Mouse (Mus musculus) stomach, embryonic 16.5 days (tissue): ENCODE results near the gene Metap1d. TPM values are rescaled to one million over a fixed set of nuclear protein-coding genes. Genes with fewer than 3 reads are reported as not detected.

Experiments used
- ATAC-seq: fragments of 200-750 bp; cut with Nextera tagmentation; 2 replicates; pipeline ENCODE4 v1.8.0; 2017; ENCODE audit warnings: moderate number of reproducible peaks, moderate TSS enrichment; ENCODE audit not compliant: insufficient read depth, low FRiP score
- H3K27ac ChIP-seq: fragments of 300-500 bp; sonication (generic); 2 replicates; pipeline ENCODE4 v1.5.1; 2014; ENCODE audit warnings: low read length
- H3K27me3 ChIP-seq: fragments of 300-500 bp; sonication (generic); 2 replicates; pipeline ENCODE4 v1.6.1; 2014; ENCODE audit warnings: low read length, control low read depth, mixed read lengths; ENCODE audit not compliant: control insufficient read depth, insufficient read depth
- H3K36me3 ChIP-seq: fragments of 300-500 bp; sonication (generic); 2 replicates; pipeline ENCODE4 v1.6.1; 2014; ENCODE audit warnings: low read length; ENCODE audit not compliant: control insufficient read depth, insufficient read depth
- H3K4me1 ChIP-seq: fragments of 300-500 bp; sonication (generic); 2 replicates; pipeline ENCODE4 v1.6.1; 2014; ENCODE audit warnings: low read length, control low read depth, mixed read lengths; ENCODE audit not compliant: control insufficient read depth, insufficient read depth
- H3K4me2 ChIP-seq: fragments of 300-500 bp; sonication (generic); 2 replicates; pipeline ENCODE4 v1.6.1; 2014; ENCODE audit warnings: low read depth, low read length, mixed read lengths
- H3K4me3 ChIP-seq: fragments of 300-500 bp; sonication (generic); replicated peaks from 2 replicates; pipeline ENCODE4 v1.5.1; 2014; ENCODE audit warnings: mild to moderate bottlenecking, low read length
- H3K9ac ChIP-seq: fragments of 300-500 bp; sonication (generic); 2 replicates; pipeline ENCODE4 v1.6.1; 2014; ENCODE audit warnings: low read length
- H3K9me3 ChIP-seq: fragments of 300-500 bp; sonication (generic); replicated peaks from 2 replicates; pipeline ENCODE4 v1.6.1; 2016; ENCODE audit warnings: low read length, control low read depth; ENCODE audit not compliant: control insufficient read depth
- WGBS: fragments of 180-500 bp; shearing (Covaris S2); extraction: QIAGEN DNeasy Blood & Tissue Kit; methylation state at CpG from one replicate; pipeline ENCODE4 v1.1.7; 2014; 5-methylcytosine and 5-hydroxymethylcytosine counted together
- polyA plus RNA-seq: library from polyadenylated mRNA; unstranded; fragments of >200 nt; fragmentation: Nextera tagmentation; extraction: Ambion mirVana; gene quantifications from 2 replicates; pipeline ENCODE4 v1.2.1, GENCODE M21; 2015

The Metap1d gene
- polyA plus RNA-seq, 1 experiment from 2014 or later = 34.6 TPM

DNA sequence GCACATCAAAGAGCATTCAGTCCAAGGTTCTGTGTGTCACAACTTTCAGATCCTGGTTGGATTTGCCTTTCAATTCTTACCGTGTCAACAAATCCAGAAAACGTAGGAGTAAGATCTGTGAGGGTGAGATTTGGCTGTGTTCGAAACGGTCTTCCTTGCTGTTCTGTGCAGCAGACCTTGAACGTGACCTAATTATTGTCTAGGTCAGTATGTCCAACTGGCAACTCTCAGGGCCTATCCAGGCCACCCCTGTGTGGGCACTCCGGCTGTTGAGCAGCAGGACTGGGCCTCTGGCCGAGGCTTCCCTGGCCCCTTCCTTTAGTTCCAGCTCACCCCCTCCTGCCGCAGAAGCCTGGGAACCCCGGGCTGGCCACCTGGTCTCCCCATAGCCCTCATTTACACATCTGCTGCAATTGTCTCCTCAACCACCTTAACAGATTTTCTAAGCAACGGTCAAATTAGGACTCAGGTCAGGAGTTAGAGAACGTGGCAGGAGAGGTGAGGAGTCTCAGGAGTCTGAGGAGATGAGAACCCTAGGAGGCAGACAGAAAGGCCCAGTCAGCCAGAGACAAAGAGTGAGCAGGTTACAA, 13.9 kb downstream of the Metap1d start:
- no peaks in the 10 kb centered on the region for H3K9me3 ChIP-seq
- no peak overlapping the region for H3K4me3 ChIP-seq
- H3K9ac ChIP-seq = no peak overlapping the region
- no peak overlapping the region for H3K27ac ChIP-seq
- H3K4me2 ChIP-seq = no peak overlapping the region
- 68% methylated on average over 11 of the region's 11 CpGs for WGBS
- ATAC-seq = no peak
- no peaks in the 10 kb centered on the region for H3K36me3 ChIP-seq
- no peaks in the 10 kb centered on the region for H3K27me3 ChIP-seq
- H3K4me1 ChIP-seq = no peaks in the 10 kb centered on the region

DNA sequence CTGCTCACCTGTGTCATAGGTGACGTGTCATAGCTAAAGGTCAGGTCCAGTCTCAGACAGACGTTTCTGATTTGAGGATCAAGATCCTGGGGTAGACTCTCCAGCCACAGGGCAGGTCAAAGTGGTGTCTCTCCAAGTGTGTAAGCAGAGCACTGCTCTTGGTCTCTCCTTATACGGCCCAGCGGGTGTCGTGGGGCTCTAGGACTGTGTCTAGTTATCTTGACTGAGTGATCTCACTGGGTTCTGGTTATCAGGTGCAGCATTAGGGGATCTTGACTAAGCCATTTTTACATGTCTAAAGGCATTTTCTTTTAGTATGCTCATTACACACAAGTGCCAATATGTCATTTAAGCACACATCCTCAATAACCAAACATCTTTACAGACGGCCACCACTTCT, 18.0 kb downstream of the Metap1d start:
- Histone ChIP-seq H3K4me3 (no peak overlapping the region), H3K36me3 (no peaks in the 10 kb centered on the region), H3K9ac (no peak overlapping the region), H3K4me2 (no peak overlapping the region), H3K27ac (no peak overlapping the region), H3K27me3 (no peaks in the 10 kb centered on the region), H3K9me3 (no peaks in the 10 kb centered on the region), H3K4me1 (no peaks in the 10 kb centered on the region)
- no peak for ATAC-seq
- 84% methylated on average over 6 of the region's 6 CpGs for WGBS

DNA sequence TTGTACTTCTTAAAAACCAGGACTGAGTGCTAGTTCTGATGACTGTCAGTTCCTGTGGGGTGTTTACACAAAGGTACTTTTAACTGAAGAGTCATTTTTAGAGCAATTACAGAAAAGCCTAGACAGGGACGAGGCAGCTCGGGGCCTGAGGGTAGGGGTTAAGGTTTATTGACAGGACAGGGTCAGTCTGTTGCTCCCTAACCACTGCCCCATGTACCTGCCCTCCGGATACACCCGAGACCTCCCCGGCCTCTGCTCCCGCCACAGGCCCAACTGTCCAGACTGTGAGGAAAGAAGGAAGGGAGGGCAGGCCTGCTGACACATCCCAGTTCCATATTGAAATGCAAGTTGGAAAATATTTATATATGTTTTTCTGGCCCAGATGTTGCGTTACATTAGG, 20.8 kb downstream of the Metap1d start:
- no peaks in the 10 kb centered on the region for H3K36me3 ChIP-seq
- no peaks in the 10 kb centered on the region for H3K4me1 ChIP-seq
- no peak overlapping the region for H3K9ac ChIP-seq
- H3K9me3 ChIP-seq = no peaks in the 10 kb centered on the region
- H3K4me3 ChIP-seq = no peak overlapping the region
- no peak for ATAC-seq
- no peak overlapping the region for H3K27ac ChIP-seq
- no peak overlapping the region for H3K4me2 ChIP-seq
- 50% methylated on average over 7 of the region's 7 CpGs for WGBS
- no peaks in the 10 kb centered on the region for H3K27me3 ChIP-seq

DNA sequence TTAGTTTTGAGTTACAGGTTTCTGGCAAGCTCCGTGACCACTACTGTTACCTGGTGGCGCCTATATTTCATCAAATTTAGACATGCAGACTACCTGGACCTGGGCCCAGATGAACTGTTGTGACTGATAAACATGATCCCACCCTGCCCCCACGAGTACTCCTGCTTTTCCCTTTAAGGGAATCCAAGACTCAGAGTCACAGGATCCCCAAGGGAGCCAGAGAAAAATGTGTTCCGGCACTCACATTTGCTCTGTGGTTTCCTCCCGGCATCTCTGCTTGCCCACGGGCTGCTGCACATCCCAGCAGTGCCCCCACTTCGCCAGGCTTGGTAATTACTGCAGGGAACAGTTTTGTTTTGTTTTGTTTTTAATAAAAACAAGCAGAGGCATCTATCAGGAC, 21.3 kb downstream of the Metap1d start:
- Histone ChIP-seq H3K9ac (no peak overlapping the region), H3K4me1 (no peaks in the 10 kb centered on the region), H3K27ac (no peak overlapping the region), H3K9me3 (no peaks in the 10 kb centered on the region), H3K4me2 (no peak overlapping the region), H3K4me3 (no peak overlapping the region), H3K36me3 (no peaks in the 10 kb centered on the region), H3K27me3 (no peaks in the 10 kb centered on the region)
- 48% methylated on average over 7 of the region's 7 CpGs for WGBS
- ATAC-seq = no peak

DNA sequence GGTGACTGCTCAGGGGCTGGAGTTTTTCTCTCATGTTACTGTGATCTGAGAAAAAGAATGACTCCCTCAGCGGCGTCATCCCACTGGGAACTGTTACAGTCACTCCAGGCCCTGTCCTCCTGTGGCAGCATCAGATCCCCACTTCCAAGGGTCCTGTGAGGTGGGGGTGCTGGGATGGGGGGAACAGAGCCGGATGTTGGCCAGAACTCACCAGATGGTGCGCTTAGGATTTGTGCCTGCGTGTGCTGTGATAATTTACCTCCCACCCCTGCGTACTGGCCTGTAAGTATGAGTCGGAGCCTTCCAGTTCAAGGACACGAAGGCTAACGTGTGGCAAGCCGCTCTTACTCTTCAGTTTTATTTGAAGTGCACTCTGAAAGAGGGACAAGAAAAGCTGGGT, 22.2 kb downstream of the Metap1d start:
- no peak overlapping the region for H3K27ac ChIP-seq
- 72% methylated on average over 10 of the region's 10 CpGs for WGBS
- H3K9ac ChIP-seq = no peak overlapping the region
- no peaks in the 10 kb centered on the region for H3K27me3 ChIP-seq
- H3K9me3 ChIP-seq = no peaks in the 10 kb centered on the region
- no peaks in the 10 kb centered on the region for H3K36me3 ChIP-seq
- no peak overlapping the region for H3K4me2 ChIP-seq
- no peak overlapping the region for H3K4me3 ChIP-seq
- no peak for ATAC-seq
- no peaks in the 10 kb centered on the region for H3K4me1 ChIP-seq

DNA sequence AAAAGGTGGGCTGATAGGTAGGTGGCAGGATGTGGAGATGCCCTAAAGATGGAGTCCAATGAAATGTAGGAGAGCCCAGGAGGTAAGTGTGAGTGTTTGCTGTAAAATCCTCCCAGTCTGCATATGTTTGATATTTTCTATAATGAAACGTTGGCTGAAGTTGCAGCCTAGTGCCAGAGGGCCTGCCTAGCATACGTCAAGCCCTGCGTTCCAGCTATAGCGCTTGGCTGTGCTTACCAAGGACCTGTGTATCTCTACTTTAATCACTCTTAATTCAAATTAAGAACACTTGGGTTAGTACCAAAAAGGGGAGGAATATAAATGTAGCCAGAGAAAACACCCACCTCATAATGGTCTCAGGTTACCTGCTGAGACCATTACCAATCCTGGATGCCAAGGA, 22.7 kb downstream of the Metap1d start:
- H3K9me3 ChIP-seq = no peaks in the 10 kb centered on the region
- no peaks in the 10 kb centered on the region for H3K4me1 ChIP-seq
- H3K4me2 ChIP-seq = no peak overlapping the region
- no peak overlapping the region for H3K4me3 ChIP-seq
- ATAC-seq = no peak
- H3K27ac ChIP-seq = no peak overlapping the region
- WGBS = 83% methylated on average over 4 of the region's 4 CpGs
- no peaks in the 10 kb centered on the region for H3K36me3 ChIP-seq
- H3K27me3 ChIP-seq = no peaks in the 10 kb centered on the region
- no peak overlapping the region for H3K9ac ChIP-seq

DNA sequence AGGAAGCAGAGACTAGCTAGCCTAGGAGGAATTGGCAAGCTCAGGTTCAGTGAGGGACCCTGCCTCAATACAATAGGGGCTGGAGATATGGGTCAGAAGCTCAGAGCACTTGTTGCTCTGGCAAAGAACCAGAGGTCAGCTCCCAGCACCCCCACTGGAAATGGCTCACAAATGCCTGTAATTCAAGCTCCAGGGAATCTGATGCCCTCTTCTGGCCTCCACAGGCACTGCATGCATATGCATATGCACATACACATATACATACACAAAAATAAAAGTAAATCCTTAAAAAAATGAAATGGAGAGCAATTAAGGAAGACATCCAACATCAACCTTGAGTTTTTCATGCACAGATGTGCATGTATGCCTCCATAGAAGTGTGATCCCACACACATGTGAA, 24.7 kb downstream of the Metap1d start:
- H3K9ac ChIP-seq = no peak overlapping the region
- ATAC-seq = no peak

DNA sequence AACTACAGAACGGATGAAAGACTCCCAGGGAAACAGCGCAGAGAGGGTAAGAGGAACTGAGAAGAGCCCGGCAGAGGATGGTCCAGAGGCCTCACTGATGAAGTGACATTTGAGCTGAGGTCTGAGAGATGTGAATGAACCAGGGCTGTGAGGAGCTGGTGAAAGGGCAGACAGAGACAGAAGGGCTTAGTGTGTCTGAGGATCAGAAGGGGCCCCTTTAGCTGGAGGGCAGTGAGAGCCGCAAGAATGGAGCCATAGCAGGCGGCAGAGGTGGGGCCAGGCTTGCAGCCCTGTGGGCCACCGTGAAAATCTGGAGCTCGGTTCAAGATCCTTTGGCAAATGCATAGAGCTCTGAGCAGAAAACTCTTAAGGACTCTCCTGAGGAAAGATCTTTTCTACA, 26.8 kb downstream of the Metap1d start:
- no peak overlapping the region for H3K9ac ChIP-seq
- no peaks in the 10 kb centered on the region for H3K27me3 ChIP-seq
- H3K4me1 ChIP-seq = 0 out of 2 replicates have a peak, but pooled peaks cover 3% of the 10 kb centered on the region
- no peaks in the 10 kb centered on the region for H3K36me3 ChIP-seq
- no peak overlapping the region for H3K27ac ChIP-seq
- no peak overlapping the region for H3K4me3 ChIP-seq
- no peaks in the 10 kb centered on the region for H3K9me3 ChIP-seq
- H3K4me2 ChIP-seq = no peak overlapping the region
- WGBS = 37% methylated on average over 7 of the region's 7 CpGs
- ATAC-seq = no peak

More for the DNA sequence above, 24.7 kb downstream of the Metap1d start:
- H3K27me3 ChIP-seq = no peaks in the 10 kb centered on the region
- H3K4me2 ChIP-seq = no peak overlapping the region
- no peaks in the 10 kb centered on the region for H3K4me1 ChIP-seq
- H3K27ac ChIP-seq = no peak overlapping the region
- no peak overlapping the region for H3K4me3 ChIP-seq
- H3K9me3 ChIP-seq = no peaks in the 10 kb centered on the region
- H3K36me3 ChIP-seq = no peaks in the 10 kb centered on the region

DNA sequence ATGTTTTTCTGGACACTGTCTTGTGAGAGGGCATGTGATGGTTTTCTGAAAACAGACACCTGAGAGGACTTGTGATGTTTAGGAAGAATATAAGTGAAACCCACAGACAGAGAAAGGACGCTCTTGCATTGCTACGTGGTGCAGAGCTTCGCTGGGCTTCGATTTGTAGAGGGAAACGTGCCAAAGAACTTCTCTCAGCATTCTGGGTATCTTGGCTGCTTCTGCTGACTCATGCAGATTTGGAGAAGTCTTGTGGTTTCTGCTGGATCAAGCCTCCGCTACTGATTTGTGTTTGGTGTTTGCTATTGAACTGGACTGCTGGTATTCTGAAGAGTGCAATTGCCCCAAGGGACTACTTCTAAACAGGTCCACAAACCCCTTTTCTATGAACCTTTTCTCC, 28.7 kb downstream of the Metap1d start:
- Histone ChIP-seq H3K4me3 (no peak overlapping the region), H3K27ac (no peak overlapping the region), H3K4me1 (0 out of 2 replicates have a peak, but pooled peaks cover 3% of the 10 kb centered on the region), H3K4me2 (no peak overlapping the region), H3K9me3 (no peaks in the 10 kb centered on the region), H3K36me3 (no peaks in the 10 kb centered on the region), H3K27me3 (no peaks in the 10 kb centered on the region), H3K9ac (no peak overlapping the region)
- 80% methylated on average over 6 of the region's 6 CpGs for WGBS
- no peak for ATAC-seq
